Mouse (Mus musculus) urinary bladder, postnatal 36 days (tissue): ENCODE results near the gene Ptn.
"Not testable (repeated sequence)": the region's sequence is repeated elsewhere in the genome, so short reads cannot be mapped to it uniquely, and the experiment has no call there.

Experiments
- DNase-seq, 2 experiments: peaks; one replicate each; pipeline ENCODE4 v3.0.0; 2022; ENCODE audit warnings: low spot score in 2 of 2, mixed read lengths in 1 of 2

Ptn gene

GRCm38 (mm10) chr6:36755001-36755885 is 54.8 kb downstream of the Ptn start:
- no peak for DNase-seq

- no peak for DNase-seq
Observed at GRCm38 (mm10) chr6:36752887-36753286, 57.1 kb downstream of the Ptn start.

- DNase-seq: no peak
Observed at GRCm38 (mm10) chr6:36739811-36740210, 70.2 kb downstream of the Ptn start.

- no peak for DNase-seq
Observed at GRCm38 (mm10) chr6:36736763-36737162, 73.3 kb downstream of the Ptn start.

GRCm38 (mm10) chr6:36735622-36736021 is 74.4 kb downstream of the Ptn start:
- DNase-seq: not testable (repeated sequence)

- DNase-seq: not testable (repeated sequence)
Observed at GRCm38 (mm10) chr6:36729811-36730210, 80.2 kb downstream of the Ptn start.

GRCm38 (mm10) chr6:36728079-36728478 is 81.9 kb downstream of the Ptn start:
- DNase-seq: no peak

GRCm38 (mm10) chr6:36725509-36726160 is 84.4 kb downstream of the Ptn start:
- no peak for DNase-seq

GRCm38 (mm10) chr6:36722769-36723549 is 87.1 kb downstream of the Ptn start:
- no peak for DNase-seq

GRCm38 (mm10) chr6:36713329-36713728 is 96.7 kb downstream of the Ptn start:
- no peak for DNase-seq

- DNase-seq: no peak
Observed at GRCm38 (mm10) chr6:36695481-36695880, 114.5 kb downstream of the Ptn start.

- peak in 1 of 2 experiments; percentile 4 for DNase-seq
Observed at GRCm38 (mm10) chr6:36691497-36691896, 118.5 kb downstream of the Ptn start.

GRCm38 (mm10) chr6:36690941-36691340 is 119.1 kb downstream of the Ptn start:
- DNase-seq: no peak

GRCm38 (mm10) chr6:36676710-36677691 is 133.0 kb downstream of the Ptn start:
- peak in 1 of 2 experiments; percentile 1 for DNase-seq

- no peak for DNase-seq
Observed at GRCm38 (mm10) chr6:36672399-36673221, 137.4 kb downstream of the Ptn start.

- DNase-seq: no peak
Observed at GRCm38 (mm10) chr6:36671274-36671673, 138.7 kb downstream of the Ptn start.
